Mouse (Mus musculus): ENCODE results near the gene Zfp61. TPM values are rescaled to one million over a fixed set of nuclear protein-coding genes. Genes with fewer than 3 reads are reported as not detected.

Zfp61 gene
- total RNA-seq, 1 experiment, result 22.4 TPM

- H3K27ac ChIP-seq (ENCODE audit: insufficient read depth, low read depth, low read length, poor library complexity, severe bottlenecking), result no peak overlapping the region
These were observed 31.3 kb downstream of the Zfp61 start for GRCm38 (mm10) chr7:24269667-24270287.

GRCm38 (mm10) chr7:24269256-24269655 lies 31.8 kb downstream of the Zfp61 start:
- in situ Hi-C loops (cut with MboI; ENCODE audit: low sequenced_read_pairs in 2 of 2, unreplicated experiment in 2 of 2), result no loop called here
- Histone ChIP-seq H3K27ac (ENCODE audit: insufficient read depth, low read depth, low read length, poor library complexity, severe bottlenecking) (peak overlapping the region; percentile 71; the same call in 1 of the 2 replicates), H3K4me1 (ENCODE audit: control insufficient read depth in 2 of 2, insufficient read depth in 2 of 2, low read length in 2 of 2, poor library complexity in 1 of 2) (peaks cover 0 to 4% of the 10 kb centered on the region in 2 experiments; a peak in 2 of 4 replicates), H3K9me3 (ENCODE audit: control insufficient read depth, insufficient read depth, low read depth, low read length) (no peaks in the 10 kb centered on the region), H3K9ac (ENCODE audit: insufficient read depth, low read depth, low read length, poor library complexity, severe bottlenecking) (no peak overlapping the region), H3K4me3 (ENCODE audit: insufficient read depth in 1 of 2, low read depth in 1 of 2, low read length in 2 of 2, poor library complexity in 1 of 2, severe bottlenecking in 1 of 2) (peak overlapping the region; percentile 51 to 67; a peak in 2 of 4 replicates), H3K36me3 (ENCODE audit: control insufficient read depth, insufficient read depth, low read length, poor library complexity, severe bottlenecking) (no peaks in the 10 kb centered on the region)
- DNase-seq (ENCODE audit: low read depth, low spot score), result no peak
- TF ChIP-seq ZNF384 (IDR thresholded peaks at IDR 0.05; ENCODE audit: low read depth, low read length), result no peak
- TF ChIP-seq ZC3H11A (IDR thresholded peaks at IDR 0.05; ENCODE audit: borderline replicate concordance, low read depth, low read length), result no peak
- TF ChIP-seq MAFK (IDR thresholded peaks at IDR 0.05; ENCODE audit: insufficient read depth, low read depth, low read length), result peak; percentile 32; the same call in 1 of the 2 replicates
- no peak for TF ChIP-seq CHD2 (IDR thresholded peaks at IDR 0.05; ENCODE audit: low read depth, low read length)

More at GRCm38 (mm10) chr7:24269667-24270287, 31.3 kb downstream of the Zfp61 start:
- in situ Hi-C loops (cut with MboI; ENCODE audit: low sequenced_read_pairs in 2 of 2, unreplicated experiment in 2 of 2), result no loop called here
- no peak overlapping the region for H3K4me3 ChIP-seq (ENCODE audit: insufficient read depth in 1 of 2, low read depth in 1 of 2, low read length in 2 of 2, poor library complexity in 1 of 2, severe bottlenecking in 1 of 2)
- H3K4me1 ChIP-seq (ENCODE audit: control insufficient read depth in 2 of 2, insufficient read depth in 2 of 2, low read length in 2 of 2, poor library complexity in 1 of 2), result peaks cover 0 to 4% of the 10 kb centered on the region in 2 experiments; a peak in 2 of 4 replicates
- no peak for DNase-seq (ENCODE audit: low read depth, low spot score)
- H3K36me3 ChIP-seq (ENCODE audit: control insufficient read depth, insufficient read depth, low read length, poor library complexity, severe bottlenecking), result peaks cover under 1% of the 10 kb centered on the region
- no peaks in the 10 kb centered on the region for H3K9me3 ChIP-seq (ENCODE audit: control insufficient read depth, insufficient read depth, low read depth, low read length)
- H3K9ac ChIP-seq (ENCODE audit: insufficient read depth, low read depth, low read length, poor library complexity, severe bottlenecking), result no peak overlapping the region
- no peak for TF ChIP-seq ZNF384 (IDR thresholded peaks at IDR 0.05; ENCODE audit: low read depth, low read length)
- TF ChIP-seq HCFC1 (IDR thresholded peaks at IDR 0.05; ENCODE audit: borderline replicate concordance, insufficient read depth, low read length), result no peak
- TF ChIP-seq CHD2 (IDR thresholded peaks at IDR 0.05; ENCODE audit: low read depth, low read length), result no peak
- no peak for TF ChIP-seq ZC3H11A (IDR thresholded peaks at IDR 0.05; ENCODE audit: borderline replicate concordance, low read depth, low read length)
- no peak for TF ChIP-seq MAFK (IDR thresholded peaks at IDR 0.05; ENCODE audit: insufficient read depth, low read depth, low read length)

- in situ Hi-C loops (cut with MboI; ENCODE audit: low sequenced_read_pairs in 2 of 2, unreplicated experiment in 2 of 2), result no loop called here
- H3K4me3 ChIP-seq (ENCODE audit: insufficient read depth in 1 of 2, low read depth in 1 of 2, low read length in 2 of 2, poor library complexity in 1 of 2, severe bottlenecking in 1 of 2), result peak overlapping the region; percentile 51 to 67
- no peaks in the 10 kb centered on the region for H3K36me3 ChIP-seq (ENCODE audit: control insufficient read depth, insufficient read depth, low read length, poor library complexity, severe bottlenecking)
- peaks cover 0 to 4% of the 10 kb centered on the region in 2 experiments; a peak in 2 of 4 replicates for H3K4me1 ChIP-seq (ENCODE audit: control insufficient read depth in 2 of 2, insufficient read depth in 2 of 2, low read length in 2 of 2, poor library complexity in 1 of 2)
- no peaks in the 10 kb centered on the region for H3K9me3 ChIP-seq (ENCODE audit: control insufficient read depth, insufficient read depth, low read depth, low read length)
- no peak for DNase-seq (ENCODE audit: low read depth, low spot score)
- H3K9ac ChIP-seq (ENCODE audit: insufficient read depth, low read depth, low read length, poor library complexity, severe bottlenecking), result peak overlapping the region; percentile 81
- TF ChIP-seq MAFK (IDR thresholded peaks at IDR 0.05; ENCODE audit: insufficient read depth, low read depth, low read length) (no peak), ZNF384 (IDR thresholded peaks at IDR 0.05; ENCODE audit: low read depth, low read length) (no peak), CHD2 (IDR thresholded peaks at IDR 0.05; ENCODE audit: low read depth, low read length) (no peak), ZC3H11A (IDR thresholded peaks at IDR 0.05; ENCODE audit: borderline replicate concordance, low read depth, low read length) (no peak), HCFC1 (IDR thresholded peaks at IDR 0.05; ENCODE audit: borderline replicate concordance, insufficient read depth, low read length) (no peak)
- peak overlapping the region; percentile 71 for H3K27ac ChIP-seq (ENCODE audit: insufficient read depth, low read depth, low read length, poor library complexity, severe bottlenecking)
These were observed 32.6 kb downstream of the Zfp61 start for GRCm38 (mm10) chr7:24268176-24269155.

- in situ Hi-C loops (cut with MboI; ENCODE audit: low sequenced_read_pairs in 2 of 2, unreplicated experiment in 2 of 2), result no loop called here
- Histone ChIP-seq H3K4me3 (ENCODE audit: insufficient read depth in 1 of 2, low read depth in 1 of 2, low read length in 2 of 2, poor library complexity in 1 of 2, severe bottlenecking in 1 of 2) (no peak overlapping the region), H3K4me1 (ENCODE audit: control insufficient read depth in 2 of 2, insufficient read depth in 2 of 2, low read length in 2 of 2, poor library complexity in 1 of 2) (no peaks in the 10 kb centered on the region), H3K27ac (ENCODE audit: insufficient read depth, low read depth, low read length, poor library complexity, severe bottlenecking) (no peak overlapping the region), H3K9me3 (ENCODE audit: control insufficient read depth, insufficient read depth, low read depth, low read length) (no peaks in the 10 kb centered on the region), H3K36me3 (ENCODE audit: control insufficient read depth, insufficient read depth, low read length, poor library complexity, severe bottlenecking) (peaks cover 2% of the 10 kb centered on the region; the same call in 1 of the 2 replicates), H3K9ac (ENCODE audit: insufficient read depth, low read depth, low read length, poor library complexity, severe bottlenecking) (no peak overlapping the region)
- no peak for DNase-seq (ENCODE audit: low read depth, low spot score)
- TF ChIP-seq MAFK (IDR thresholded peaks at IDR 0.05; ENCODE audit: insufficient read depth, low read depth, low read length), result no peak
- no peak for TF ChIP-seq ZNF384 (IDR thresholded peaks at IDR 0.05; ENCODE audit: low read depth, low read length)
- no peak for TF ChIP-seq CHD2 (IDR thresholded peaks at IDR 0.05; ENCODE audit: low read depth, low read length)
- no peak for TF ChIP-seq HCFC1 (IDR thresholded peaks at IDR 0.05; ENCODE audit: borderline replicate concordance, insufficient read depth, low read length)
- no peak for TF ChIP-seq ZC3H11A (IDR thresholded peaks at IDR 0.05; ENCODE audit: borderline replicate concordance, low read depth, low read length)
These were observed 41.1 kb downstream of the Zfp61 start for GRCm38 (mm10) chr7:24260000-24260312.
